In the genomic region with DNA sequence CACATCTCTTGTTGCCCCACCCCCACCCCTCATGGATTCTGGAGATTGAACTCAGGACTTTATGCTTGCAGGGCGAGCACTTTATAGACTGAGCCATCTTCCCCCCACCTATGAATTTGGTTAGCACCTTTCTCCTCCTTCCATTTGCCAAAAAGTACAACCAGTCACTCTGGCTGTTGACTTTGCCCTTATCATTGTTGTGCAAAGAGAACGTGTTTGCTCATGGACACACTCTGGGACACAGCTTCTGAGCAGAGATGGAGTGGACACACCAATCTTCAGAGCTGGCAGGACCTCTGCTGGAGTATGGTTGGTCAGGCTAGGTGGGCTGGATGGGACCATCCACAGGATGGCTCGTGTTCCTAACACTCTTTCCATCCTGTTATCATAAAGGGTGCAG, we compare ENCODE assay signal across 16 mouse cellular contexts.
DNase-seq lines count a peak whose midpoint lies in the region; ATAC-seq and TF ChIP-seq lines count a peak whose summit lies in the region.
"Had no signal": no experiment of that assay in that cellular context is flagged by ENCODE, and none has a peak within 500 bp of the region (broad histone marks: within the 10 kb centered on the region; RNA-seq: fewer than 3 reads in every experiment).

No protein-coding gene starts in this region.

- no peaks in the 10 kb centered on the region for H3K79me2 ChIP-seq in liver, adult 2 months (ENCODE audit: control insufficient read depth, insufficient read depth, low read length)

- peak; percentile 31; the same call in 1 of the 2 replicates for TF ChIP-seq CTCF in liver, adult 2 months (IDR thresholded peaks at IDR 0.05; ENCODE audit: low read depth, low read length)
- TF ChIP-seq CTCF in liver, postnatal 0 days (IDR thresholded peaks at IDR 0.05; ENCODE audit: low read depth) = no peak

- H3K4me2 ChIP-seq in liver, embryonic 11.5 days = no peak overlapping the region
- H3K4me2 ChIP-seq in liver, postnatal 0 days (ENCODE audit: low read depth, low read length) = no peak overlapping the region

- no peak for ATAC-seq in liver, embryonic 11.5 days (replicated peaks; ENCODE audit: low FRiP score)
- ATAC-seq in liver, postnatal 0 days = peak; percentile 53; the same call in 1 of the 2 replicates
- ATAC-seq: activated CD4-positive, CD25-positive, alpha-beta regulatory T cell, adult 4 months; CD4-positive, CD25-positive, alpha-beta regulatory T cell, adult 4 months; Patski had no signal

- H3K9me3 ChIP-seq in liver, embryonic 11.5 days (ENCODE audit: control insufficient read depth, low read length) = no peaks in the 10 kb centered on the region
- no peaks in the 10 kb centered on the region for H3K9me3 ChIP-seq in liver, postnatal 0 days (ENCODE audit: low read length)
- H3K9me3 ChIP-seq: G1E had no signal

- peak; percentile 83 for DNase-seq in liver, adult 2 months (ENCODE audit: extremely low read depth, low read depth, low spot score)
- no peak for DNase-seq in liver, embryonic 11.5 days (ENCODE audit: low spot score)
- no peak for DNase-seq in liver, postnatal 0 days
- DNase-seq in liver = no peak
- DNase-seq: adrenal gland, adult 8-10 months; adrenal gland, postnatal 10 days; adrenal gland, postnatal 14 days; adrenal gland, postnatal 25 days; B cell, adult 2 months; cerebellum, adult 11 months; cerebellum, adult 11-12 months; cerebellum, adult 18-20 months had no signal

- no peak for TF ChIP-seq EP300 in liver, postnatal 0 days (IDR thresholded peaks at IDR 0.05; ENCODE audit: low read depth)

- 34% methylated on average over 3 of the region's 3 CpGs for WGBS in liver, adult 2 months
- 62% methylated on average over 3 of the region's 3 CpGs for WGBS in liver, embryonic 11.5 days
- WGBS in liver, postnatal 0 days (ENCODE audit: insufficient replicate concordance) = 48% methylated on average over 3 of the region's 3 CpGs

- H3K9ac ChIP-seq in liver, adult 2 months (ENCODE audit: low read depth, low read length) = no peak overlapping the region
- no peak overlapping the region for H3K9ac ChIP-seq in liver, embryonic 11.5 days (ENCODE audit: low read depth, low read length)
- no peak overlapping the region for H3K9ac ChIP-seq in liver, postnatal 0 days (replicated peaks)

- no peak for TF ChIP-seq POLR2A in liver, adult 2 months (IDR thresholded peaks at IDR 0.05; ENCODE audit: extremely low read depth, insufficient read depth, low read length)

- no peaks in the 10 kb centered on the region for H3K36me3 ChIP-seq in liver, adult 2 months (ENCODE audit: control insufficient read depth, insufficient read depth, low read length)
- H3K36me3 ChIP-seq in liver, embryonic 11.5 days (ENCODE audit: control insufficient read depth, insufficient read depth, low read length) = no peaks in the 10 kb centered on the region
- no peaks in the 10 kb centered on the region for H3K36me3 ChIP-seq in liver, postnatal 0 days (replicated peaks; ENCODE audit: insufficient read depth, low read length)
- H3K36me3 ChIP-seq: G1E had no signal

- H3K4me3 ChIP-seq in liver, adult 2 months (ENCODE audit: insufficient read depth, low read depth, low read length) = no peak overlapping the region
- H3K4me3 ChIP-seq in liver, embryonic 11.5 days (ENCODE audit: low read depth, low read length) = no peak overlapping the region
- no peak overlapping the region for H3K4me3 ChIP-seq in liver, postnatal 0 days (ENCODE audit: low read depth, low read length)

- peaks cover 3% of the 10 kb centered on the region; the same call in 1 of the 2 replicates for H3K4me1 ChIP-seq in liver, adult 2 months (ENCODE audit: control insufficient read depth, insufficient read depth, low read length)
- H3K4me1 ChIP-seq in liver, embryonic 11.5 days (replicated peaks; ENCODE audit: control insufficient read depth, insufficient read depth, low read length) = no peaks in the 10 kb centered on the region
- no peaks in the 10 kb centered on the region for H3K4me1 ChIP-seq in liver, postnatal 0 days (ENCODE audit: insufficient read depth)

- H3K27ac ChIP-seq in liver, adult 2 months (replicated peaks; ENCODE audit: insufficient read depth, low read depth, low read length) = no peak overlapping the region
- no peak overlapping the region for H3K27ac ChIP-seq in liver, embryonic 11.5 days (ENCODE audit: low read depth, low read length)
- H3K27ac ChIP-seq in liver, postnatal 0 days (ENCODE audit: low read depth) = no peak overlapping the region

- H3K27me3 ChIP-seq in liver, adult 2 months (ENCODE audit: control insufficient read depth, insufficient read depth, low read length) = no peaks in the 10 kb centered on the region
- H3K27me3 ChIP-seq in liver, embryonic 11.5 days (replicated peaks; ENCODE audit: control insufficient read depth, insufficient read depth, low read length) = peaks cover 3% of the 10 kb centered on the region; the same call in 1 of the 2 replicates
- no peaks in the 10 kb centered on the region for H3K27me3 ChIP-seq in liver, postnatal 0 days (ENCODE audit: insufficient read depth, low read length)
